Mouse (Mus musculus) adrenal gland (tissue): Measurements from ENCODE around the gene Kat2a.

ENCODE experiments used
- intact Hi-C: fragments of 180-260 bp; cut with DNase I; formaldehyde crosslinking; loops from one replicate; pipeline ENCODE4 v1.15.1; 2025
- long read RNA-seq, 2 experiments: library from polyadenylated mRNA; unstranded; transcript quantifications; one replicate each; pipeline ENCODE4 v2.0.0; 2020; ENCODE audit warnings: borderline replicate concordance in 1 of 2; ENCODE audit not compliant: insufficient replicate concordance in 1 of 2

Gene Kat2a
- long read RNA-seq, experiment 1, transcript Kat2a-201 (18 exons, 3,043 nt), result major isoform, 9 of 18 reads
- long read RNA-seq, experiment 1, partial matches to known transcripts, result 3 of 18 reads
- long read RNA-seq, experiment 1, other reads (novel, unspliced or antisense), result 4 of 18 reads
- long read RNA-seq, experiment 2, partial matches to known transcripts, result 5 of 11 reads
- long read RNA-seq, experiment 2, other reads (novel, unspliced or antisense), result 1 of 11 reads

GRCm38 (mm10) chr11:100711783-100712615 is at the start of gene Kat2a:
Gene Kat2a (minus strand): TSS chr11:100712465.
- intact Hi-C loops, result loop anchor here (5.0 kb wide), 2 partner anchors 35 to 50 kb away; partner anchors contain the start of gene Hcrt

DNA sequence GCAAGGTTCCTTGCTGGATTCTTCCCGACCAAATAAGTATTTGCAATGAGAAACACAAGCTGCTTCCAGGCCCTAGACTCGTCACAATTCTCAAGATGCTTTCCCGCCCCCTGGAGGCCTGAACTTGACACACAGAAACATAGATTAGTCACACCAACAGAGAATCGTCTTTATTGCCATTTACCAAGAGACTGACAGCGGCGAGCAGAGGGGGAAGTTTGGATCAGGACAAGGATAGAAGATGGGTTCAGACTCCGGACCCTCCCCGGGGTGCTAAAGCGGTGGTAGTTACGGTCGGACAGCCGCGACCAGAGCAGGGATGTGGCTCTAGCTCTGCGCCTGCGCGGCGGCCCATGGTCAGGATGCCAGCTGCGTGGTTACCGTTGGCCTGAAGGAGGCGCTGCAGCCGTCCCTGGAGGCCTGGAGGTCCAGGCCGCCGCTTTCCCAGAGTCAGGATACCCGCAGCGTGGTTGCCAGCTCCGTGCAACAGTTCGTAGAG is 49.3 kb upstream of the Kat2a start:
- intact Hi-C loops, result loop anchor here (5.0 kb wide), 1 partner anchor 49 kb away; the partner anchor contains the start of genes Hspb9 and Kat2a

GRCm38 (mm10) chr11:100759611-100760233 is 47.5 kb upstream of the Kat2a start, which contains the start of gene Kcnh4:
Gene Kcnh4 (minus strand): TSS chr11:100759942.
- intact Hi-C loops, result loop anchor here (5.0 kb wide), 1 partner anchor 47 kb away; the partner anchor contains the start of genes Hspb9 and Kat2a

GRCm38 (mm10) chr11:100758707-100759610 is 46.7 kb upstream of the Kat2a start:
- intact Hi-C loops, result no loop called here

- intact Hi-C loops, result no loop called here
Observed at GRCm38 (mm10) chr11:100757566-100757965, 45.3 kb upstream of the Kat2a start.

DNA sequence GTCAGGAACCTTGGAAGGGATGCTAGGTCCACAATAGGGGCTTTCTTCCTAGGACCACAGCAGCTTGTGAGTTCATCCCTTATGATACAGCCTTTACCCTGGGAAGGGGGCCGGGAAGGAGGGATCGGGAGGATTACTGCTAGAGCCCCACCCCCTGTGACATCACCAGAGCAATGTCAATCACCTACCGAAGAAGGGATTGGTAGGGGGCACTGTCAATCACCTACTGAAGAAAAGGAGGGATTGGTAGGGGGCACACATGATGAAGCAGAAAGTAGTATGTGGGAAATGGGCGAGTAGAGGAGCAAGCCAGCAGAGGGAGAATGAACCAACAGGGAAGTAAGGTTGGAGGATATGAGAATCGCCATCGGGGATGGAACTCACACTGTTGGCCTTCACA is 44.2 kb upstream of the Kat2a start:
- intact Hi-C loops, result no loop called here

DNA sequence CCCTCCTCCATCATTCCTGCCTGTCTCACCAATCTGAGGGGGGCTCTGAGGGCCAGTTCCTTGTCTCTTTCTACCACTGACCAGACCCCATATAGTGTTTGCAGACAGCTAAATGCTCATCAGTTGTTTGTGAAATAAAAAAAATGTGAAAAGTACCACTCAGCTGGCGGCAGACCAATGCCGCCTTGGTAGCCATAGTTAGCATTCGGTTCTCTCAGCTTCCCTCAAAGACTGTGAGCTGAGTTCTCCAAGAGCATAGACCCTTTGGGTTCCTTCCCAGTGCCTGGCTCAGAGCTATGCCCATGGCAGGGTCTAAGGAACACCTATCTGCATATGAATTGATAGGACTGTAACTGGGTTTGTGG is 42.4 kb upstream of the Kat2a start:
- intact Hi-C loops, result no loop called here

- intact Hi-C loops, result no loop called here
Observed at GRCm38 (mm10) chr11:100754021-100754692, 41.9 kb upstream of the Kat2a start.

- intact Hi-C loops, result no loop called here
Observed at GRCm38 (mm10) chr11:100752294-100752693, 40.0 kb upstream of the Kat2a start.

- intact Hi-C loops, result no loop called here
Observed at GRCm38 (mm10) chr11:100750127-100750526, 37.9 kb upstream of the Kat2a start.

DNA sequence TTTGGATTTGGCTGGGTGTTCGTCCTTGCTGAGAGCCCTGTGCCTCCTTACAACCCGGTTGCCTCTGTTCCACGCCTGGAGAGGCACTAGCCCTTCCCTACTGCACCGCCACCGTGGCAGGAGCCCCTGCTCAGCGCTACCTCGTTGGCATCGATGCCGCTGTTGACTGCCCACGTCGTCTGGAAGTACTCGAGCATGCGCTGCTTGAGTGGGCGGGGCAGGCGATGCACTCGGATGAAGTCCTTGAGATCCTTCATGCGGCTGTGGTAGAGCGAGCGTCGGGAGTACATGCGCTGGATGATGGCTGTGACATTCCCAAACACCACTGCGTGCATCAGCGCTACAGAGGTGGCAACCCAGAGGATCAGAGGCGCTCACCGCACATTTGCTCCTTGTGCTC is 37.2 kb upstream of the Kat2a start:
- intact Hi-C loops, result loop anchor here (5.0 kb wide), 1 partner anchor 37 kb away; the partner anchor contains the start of genes Hspb9 and Kat2a

GRCm38 (mm10) chr11:100748620-100749019 is 36.4 kb upstream of the Kat2a start:
- intact Hi-C loops, result loop anchor here (5.0 kb wide), 1 partner anchor 36 kb away; the partner anchor contains the start of genes Hspb9 and Kat2a

GRCm38 (mm10) chr11:100747114-100747513 is 34.8 kb upstream of the Kat2a start:
- intact Hi-C loops, result loop anchor here (5.0 kb wide), 1 partner anchor 35 kb away; the partner anchor contains the start of genes Hspb9 and Kat2a

- intact Hi-C loops, result loop anchor here (5.0 kb wide), 1 partner anchor 34 kb away; the partner anchor contains the start of genes Hspb9 and Kat2a
Observed at GRCm38 (mm10) chr11:100746546-100746945, 34.3 kb upstream of the Kat2a start.

GRCm38 (mm10) chr11:100745085-100745484 is 32.8 kb upstream of the Kat2a start:
- intact Hi-C loops, result loop anchor here (5.0 kb wide), 1 partner anchor 33 kb away; the partner anchor contains the start of genes Hspb9 and Kat2a

GRCm38 (mm10) chr11:100741348-100741747 is 29.1 kb upstream of the Kat2a start:
- intact Hi-C loops, result no loop called here

GRCm38 (mm10) chr11:100738749-100739148 is 26.5 kb upstream of the Kat2a start:
- intact Hi-C loops, result no loop called here

DNA sequence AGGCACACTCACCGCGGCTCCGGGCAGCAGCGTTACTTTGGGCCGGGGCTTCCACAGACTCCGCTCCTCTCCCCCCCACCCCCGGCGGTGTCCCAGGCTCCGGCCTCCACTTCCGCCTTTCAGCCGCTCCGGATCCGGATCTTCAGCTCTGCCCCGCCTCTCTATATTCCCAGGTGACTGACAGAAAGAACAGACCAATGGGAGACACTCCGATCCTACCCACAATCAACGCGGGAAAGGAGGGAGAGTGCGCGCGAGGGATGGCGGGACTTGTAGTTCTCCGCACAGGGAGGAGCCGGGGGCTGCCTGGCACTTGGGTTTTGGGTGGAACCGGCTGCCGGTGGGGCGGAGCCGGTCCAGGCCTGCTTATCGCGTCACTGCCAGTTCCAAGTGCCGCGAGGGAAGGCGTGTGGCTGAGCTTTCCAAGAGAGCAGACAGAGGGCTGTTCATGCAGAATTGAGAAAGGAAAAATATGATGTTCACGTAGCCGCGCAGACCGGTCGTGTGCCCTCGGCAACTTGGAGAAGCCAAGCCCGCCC is 25.9 kb upstream of the Kat2a start, which contains the start of gene Rab5c:
TSS of gene Rab5c (minus strand) at position 150 of the 539 bp plus-strand sequence.
- intact Hi-C loops, result no loop called here

DNA sequence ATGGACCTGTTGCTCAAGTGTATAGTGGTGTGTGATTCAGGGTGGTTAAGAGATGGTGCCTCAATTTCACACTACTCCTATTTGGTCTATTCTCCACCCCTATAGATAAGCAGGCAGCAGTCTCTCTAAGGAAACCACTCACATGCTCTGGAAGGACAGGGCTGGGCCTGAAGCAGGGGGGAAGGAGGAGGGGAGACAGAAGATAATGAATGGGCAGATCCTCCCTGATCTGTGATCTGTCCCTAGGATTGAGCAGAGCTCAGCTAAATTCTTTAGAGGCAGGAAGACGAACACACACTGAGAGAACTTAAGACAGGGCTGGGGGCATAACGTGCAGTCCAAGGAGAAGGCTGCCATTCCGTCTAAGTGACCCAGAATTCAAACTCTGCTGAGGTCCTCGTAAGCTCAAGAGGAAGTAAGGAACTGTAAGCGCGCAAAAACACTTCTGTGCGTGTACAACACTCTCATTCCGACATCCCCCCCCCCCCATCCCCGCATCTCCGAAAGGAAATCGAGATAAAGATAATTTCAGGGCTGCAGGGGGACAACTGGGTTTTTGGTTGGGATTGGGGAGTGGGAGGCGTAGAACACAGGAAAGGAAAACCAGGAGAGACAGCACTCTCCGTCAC is 25.0 kb upstream of the Kat2a start:
- intact Hi-C loops, result no loop called here
